Mouse (Mus musculus) right cerebral cortex, adult 2 months (tissue): ENCODE results near the gene Pls1.
A peak's percentile ranks its signal among the peaks of the same experiment; 100 is the strongest.

Experiments used
- DNase-seq, 2 experiments: peaks; one replicate each; pipeline ENCODE4 v3.0.0; 2021 to 2022; ENCODE audit warnings: low spot score in 2 of 2

Gene Pls1

GRCm38 (mm10) chr9:95705371-95705770, 139.7 kb downstream of the Pls1 start:
- no peak for DNase-seq

DNA sequence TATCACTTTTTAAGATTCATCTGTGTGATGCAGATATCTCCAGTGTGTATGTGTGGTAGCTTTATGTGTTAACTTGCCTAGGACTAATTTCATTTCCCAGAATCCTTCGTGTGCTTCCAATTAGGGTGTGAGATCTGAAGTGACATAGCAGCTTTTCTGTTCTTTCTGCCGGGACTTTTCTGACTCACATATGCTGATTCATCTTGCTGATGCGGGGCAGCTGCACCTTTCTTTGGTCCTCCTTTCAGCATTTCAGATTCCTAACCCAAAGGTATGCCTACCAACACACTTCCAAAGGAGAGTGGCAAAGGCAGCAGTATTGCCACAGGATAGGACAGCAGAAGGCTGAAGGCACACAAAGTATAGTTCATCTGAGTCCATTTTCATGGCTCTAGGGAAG, 141.0 kb downstream of the Pls1 start:
- peak; percentile 28 to 35 for DNase-seq
